ENCODE assay signal across 8 mouse cellular contexts in genomic region chr6:91712097-91712854, GRCm38 (mm10). TPM values are rescaled to one million over a fixed set of nuclear protein-coding genes. Genes with fewer than 3 reads are reported as not detected.
DNase-seq lines count a peak whose midpoint lies in the region; ATAC-seq and TF ChIP-seq lines count a peak whose summit lies in the region.

No protein-coding gene starts in this region.

- intact Hi-C loops in left cerebral cortex, postnatal 36 days (cut with DNase I), result no loop called here

- no peak for TF ChIP-seq CTCF in CH12.LX (conservative IDR thresholded peaks at IDR 0.05 in 1 of 2, IDR thresholded peaks at IDR 0.05 in 1 of 2; ENCODE audit: low read depth in 2 of 2, low read length in 2 of 2)

- H3K4me2 ChIP-seq in CH12.LX (ENCODE audit: insufficient read depth, low read depth, poor library complexity, severe bottlenecking), result no peak overlapping the region
- H3K4me2 ChIP-seq in forebrain, embryonic 14.5 days (ENCODE audit: low read length), result no peak overlapping the region

- no peak for TF ChIP-seq POLR2A in CH12.LX (IDR thresholded peaks at IDR 0.05; ENCODE audit: low read depth, low read length)

- peak overlapping the region; percentile 84 for H3K27ac ChIP-seq in heart, embryonic 10.5 days
- H3K27ac ChIP-seq in CH12.LX (ENCODE audit: insufficient read depth, low read depth) (peak overlapping the region; percentile 62), macrophage (peak overlapping the region; percentile 99)
- peak overlapping the region; percentile 66 for H3K27ac ChIP-seq in forebrain, embryonic 14.5 days (ENCODE audit: low read depth, low read length)

- ATAC-seq in forebrain, embryonic 14.5 days, result no peak
- no peak for ATAC-seq in frontal cortex, adult (ENCODE audit: low TSS enrichment)

- H3K9me3 ChIP-seq in heart, embryonic 10.5 days, result no peaks in the 10 kb centered on the region
- H3K9me3 ChIP-seq in CH12.LX (replicated peaks; ENCODE audit: low read length), result peaks cover 5% of the 10 kb centered on the region
- no peaks in the 10 kb centered on the region for H3K9me3 ChIP-seq in forebrain, embryonic 14.5 days (replicated peaks; ENCODE audit: control insufficient read depth, low read length)

- H3K36me3 ChIP-seq in heart, embryonic 10.5 days, result peaks cover 43% of the 10 kb centered on the region
- peaks cover 4 to 69% of the 10 kb centered on the region in 2 experiments for H3K36me3 ChIP-seq in CH12.LX (replicated peaks in 1 of 2; ENCODE audit: control insufficient read depth in 1 of 2, insufficient read depth in 1 of 2, low read length in 1 of 2)
- H3K36me3 ChIP-seq in forebrain, embryonic 14.5 days (ENCODE audit: control insufficient read depth, insufficient read depth, low read length), result 0 out of 2 replicates have a peak, but pooled peaks cover 8% of the 10 kb centered on the region
- H3K36me3 ChIP-seq in macrophage (ENCODE audit: inconsistent target), result peaks cover 22% of the 10 kb centered on the region

- peaks cover 41% of the 10 kb centered on the region for H3K4me1 ChIP-seq in heart, embryonic 10.5 days
- peaks cover 18 to 61% of the 10 kb centered on the region in 2 experiments for H3K4me1 ChIP-seq in CH12.LX (ENCODE audit: control insufficient read depth in 1 of 2, insufficient read depth in 2 of 2)
- peaks cover 27% of the 10 kb centered on the region for H3K4me1 ChIP-seq in forebrain, embryonic 14.5 days (ENCODE audit: control insufficient read depth, insufficient read depth, low read length)

- H3K27me3 ChIP-seq in heart, embryonic 10.5 days (ENCODE audit: insufficient read depth, poor library complexity, severe bottlenecking), result no peaks in the 10 kb centered on the region
- no peaks in the 10 kb centered on the region for H3K27me3 ChIP-seq in CH12.LX (replicated peaks)
- no peaks in the 10 kb centered on the region for H3K27me3 ChIP-seq in forebrain, embryonic 14.5 days (replicated peaks; ENCODE audit: control insufficient read depth, insufficient read depth, low read length)

- no peak for TF ChIP-seq RAD21 in CH12.LX (IDR thresholded peaks at IDR 0.05; ENCODE audit: low read depth, low read length)

- no peak overlapping the region for H3K9ac ChIP-seq in CH12.LX (ENCODE audit: insufficient read depth, low read depth)
- peak overlapping the region; percentile 26; the same call in 1 of the 2 replicates for H3K9ac ChIP-seq in forebrain, embryonic 14.5 days (ENCODE audit: low read length)

- dilution Hi-C loops in CH12.LX (cut with MboI; ENCODE audit: extremely low pct_ligation_motif_present, extremely low pct_unique_long_range_greater_than_20kb, low sequenced_read_pairs), result no loop called here

- WGBS in heart, embryonic 10.5 days, result 13% methylated on average over 4 of the region's 4 CpGs
- WGBS in forebrain, embryonic 14.5 days, result 36% methylated on average over 4 of the region's 4 CpGs
- 22% methylated on average over 4 of the region's 4 CpGs for WGBS in macrophage (ENCODE audit: missing documents)

- no peaks in the 10 kb centered on the region for H3K79me2 ChIP-seq in CH12.LX (replicated peaks; ENCODE audit: control insufficient read depth, extremely low read depth, insufficient read depth, poor library complexity, severe bottlenecking)
- H3K79me2 ChIP-seq in macrophage (ENCODE audit: inconsistent target), result peaks cover 82% of the 10 kb centered on the region

- in situ Hi-C loops in CH12.LX (cut with MboI; ENCODE audit: low pct_ligation_motif_present, low pct_unique_long_range_greater_than_20kb, low sequenced_read_pairs), result no loop called here

- TF ChIP-seq EP300 in CH12.LX (IDR thresholded peaks at IDR 0.05; ENCODE audit: low read length), result no peak

- peak overlapping the region; percentile 18; the same call in 1 of the 2 replicates for H3K4me3 ChIP-seq in heart, embryonic 10.5 days
- H3K4me3 ChIP-seq in CH12.LX (replicated peaks in 1 of 3; ENCODE audit: low read depth in 2 of 3, low read length in 2 of 3, poor library complexity in 1 of 3) (no peak overlapping the region), macrophage (ENCODE audit: inconsistent target) (no peak overlapping the region)
- H3K4me3 ChIP-seq in forebrain, embryonic 14.5 days (ENCODE audit: low read depth, low read length), result no peak overlapping the region

- no peak for DNase-seq in heart, embryonic 10.5 days (ENCODE audit: low spot score)
- DNase-seq in heart, postnatal 4 days, result no peak
- no peak for DNase-seq in CH12.LX (ENCODE audit: extremely low read depth)
- DNase-seq in forebrain, embryonic 14.5 days (ENCODE audit: low spot score), result no peak
- no peak for DNase-seq in cerebellum, adult 9-10 months
- DNase-seq in left cerebral cortex, postnatal 36 days (ENCODE audit: low spot score in 2 of 2), result no peak

TF ChIP-seq in CH12.LX, 34 proteins besides CTCF, POLR2A, EP300 and RAD21:
- TF ChIP-seq PAX5 (IDR thresholded peaks at IDR 0.05; ENCODE audit: low read length), result no peak
- TF ChIP-seq TCF12 (IDR thresholded peaks at IDR 0.05; ENCODE audit: low read depth, low read length), result no peak
- TF ChIP-seq ETS1 (conservative IDR thresholded peaks at IDR 0.05; ENCODE audit: low read depth, low read length), result no peak
- no peak for TF ChIP-seq CHD2 (IDR thresholded peaks at IDR 0.05; ENCODE audit: low read length)
- no peak for TF ChIP-seq ZNF384 (IDR thresholded peaks at IDR 0.05; ENCODE audit: low read depth, low read length)
- TF ChIP-seq RCOR1 (conservative IDR thresholded peaks at IDR 0.05; ENCODE audit: low read depth, low read length), result no peak
- no peak for TF ChIP-seq IRF4 (IDR thresholded peaks at IDR 0.05; ENCODE audit: low read depth, low read length)
- no peak for TF ChIP-seq ZMIZ1 (IDR thresholded peaks at IDR 0.05; ENCODE audit: low read depth, low read length)

RNA-seq across cellular contexts. Expression of gene Slc6a6, which starts 28.4 kb away (rescaled TPM):
- polyA plus RNA-seq in heart, embryonic 10.5 days (2016; fragmentation: Nextera tagmentation; extraction: Ambion mirVana), result 56.6 and 69.3 TPM in 2 replicates
- total RNA-seq in heart, postnatal 4 days (2021), result 100 to 1,000 TPM; 142 to 158 TPM
- total RNA-seq in CH12.LX (2012; rRNA removed) (28.9 and 31.3 TPM in 2 replicates), CH12.LX (2014; rRNA removed) (28.4 and 30.1 TPM in 2 replicates)
- polyA plus RNA-seq in CH12.LX (2012; ENCODE audit: insufficient read length, low read depth) (42.6 and 56.0 TPM in 2 replicates), macrophage (2018) (290 to 451 TPM (median 423 TPM) in 3 replicates)
- 45.6 and 71.7 TPM in 2 replicates for polyA plus RNA-seq in forebrain, embryonic 14.5 days (2014; fragmentation: Nextera tagmentation; extraction: Ambion mirVana)
- total RNA-seq in macrophage (2018; cell fraction: chromatin; rRNA removed), result 1,000 to 10,000 TPM in 22 of 26 experiments, 100 to 1,000 TPM in 4; 867 to 1,969 (median 1,342) TPM
- total RNA-seq in macrophage (2018; cell fraction: cytosol; rRNA removed), result 100 to 1,000 TPM; 407 to 728 (median 545) TPM
- total RNA-seq in macrophage (2018; cell fraction: nucleus; rRNA removed), result 1,000 to 10,000 TPM in 22 of 26 experiments, 100 to 1,000 TPM in 4; 893 to 1,549 (median 1,266) TPM
- total RNA-seq in left cerebral cortex, postnatal 36 days (2021), result 100 to 1,000 TPM; 120 to 170 TPM
